Mouse (Mus musculus) MEL (cell line): ENCODE data around the gene Tbc1d5. TPM values are rescaled to one million over a fixed set of nuclear protein-coding genes. Genes with fewer than 3 reads are reported as not detected.
A peak's percentile ranks its signal among the peaks of the same experiment; 100 is the strongest.

Source experiments
- DNase-seq: peaks from one replicate; pipeline ENCODE4 v3.0.0; 2011; ENCODE audit warnings: low read depth, low spot score
- H3K27ac ChIP-seq: 2 replicates; pipeline ENCODE4 v1.5.1; 2012; ENCODE audit warnings: low read depth, mild to moderate bottlenecking, control low read depth, low read length, moderate library complexity; ENCODE audit not compliant: control insufficient read depth
- H3K27me3 ChIP-seq, 2 experiments: fragments of 150-350 bp in 1 of 2; sonication (generic) in 1 of 2; 2 replicates each; pipeline ENCODE4 v1.6.1; 2012; ENCODE audit warnings: low read length in 2 of 2, mild to moderate bottlenecking in 2 of 2, improper control_type of control experiment in 1 of 2, moderate library complexity in 1 of 2; ENCODE audit not compliant: insufficient read depth in 2 of 2, control insufficient read depth in 1 of 2
- H3K36me3 ChIP-seq, 2 experiments: 2 replicates each; pipeline ENCODE4 v1.6.1; 2012 to 2014; ENCODE audit warnings: low read length in 2 of 2, improper control_type of control experiment in 1 of 2, inconsistent platforms in 1 of 2, mild to moderate bottlenecking in 1 of 2; ENCODE audit not compliant: insufficient read depth in 2 of 2, control insufficient read depth in 1 of 2
- H3K4me1 ChIP-seq, 2 experiments: fragments of 150-350 bp in 1 of 2; sonication (generic) in 1 of 2; 2 replicates each; pipeline ENCODE4 v1.6.1; 2012; ENCODE audit warnings: low read length in 2 of 2, improper control_type of control experiment in 1 of 2, mild to moderate bottlenecking in 1 of 2; ENCODE audit not compliant: insufficient read depth in 2 of 2, control insufficient read depth in 1 of 2
- H3K4me3 ChIP-seq, 2 experiments: fragments of 150-350 bp in 1 of 2; sonication (generic) in 1 of 2; 2 replicates each; pipeline ENCODE4 v1.5.1; 2012; ENCODE audit warnings: low read depth in 2 of 2, low read length in 2 of 2, mild to moderate bottlenecking in 2 of 2, moderate library complexity in 2 of 2, control low read depth in 1 of 2, improper control_type of control experiment in 1 of 2; ENCODE audit not compliant: control insufficient read depth in 1 of 2, insufficient read depth in 1 of 2
- H3K79me2 ChIP-seq: 2 replicates; pipeline ENCODE4 v1.6.1; 2012; ENCODE audit warnings: mild to moderate bottlenecking, low read length, moderate library complexity; ENCODE audit not compliant: control insufficient read depth, poor library complexity, insufficient read depth
- H3K9ac ChIP-seq: 2 replicates; pipeline ENCODE4 v1.6.1; 2012; ENCODE audit warnings: low read depth, mild to moderate bottlenecking, control low read depth, low read length, moderate library complexity; ENCODE audit not compliant: control insufficient read depth, poor library complexity, severe bottlenecking
- H3K9me3 ChIP-seq: fragments of 150-350 bp; sonication (generic); replicated peaks from 2 replicates; pipeline ENCODE4 v1.6.1; 2012; ENCODE audit warnings: mild to moderate bottlenecking, low read length, improper control_type of control experiment, moderate library complexity; ENCODE audit not compliant: insufficient read depth
- CHD1 ChIP-seq: IDR thresholded peaks from 2 replicates; pipeline ENCODE4 v1.6.1; 2012; ENCODE audit warnings: low read depth, mild to moderate bottlenecking, inconsistent platforms, low read length, improper control_type of control experiment
- CHD2 ChIP-seq: IDR thresholded peaks from 2 replicates; pipeline ENCODE4 v1.6.1; 2011; ENCODE audit warnings: low read length, improper control_type of control experiment
- CTCF ChIP-seq, 3 experiments: IDR thresholded peaks in 2 of 3; conservative IDR thresholded peaks in 1 of 3; 2 replicates each; pipeline ENCODE4 v1.5.1; 2011 to 2012; ENCODE audit warnings: low read length in 3 of 3, low read depth in 2 of 3, mild to moderate bottlenecking in 2 of 3, improper control_type of control experiment in 1 of 3, inconsistent platforms in 1 of 3, mixed read lengths in 1 of 3, moderate library complexity in 1 of 3; ENCODE audit not compliant: control insufficient read depth in 1 of 3, insufficient read depth in 1 of 3, poor library complexity in 1 of 3, severe bottlenecking in 1 of 3
- E2F4 ChIP-seq: IDR thresholded peaks from 2 replicates; pipeline ENCODE4 v1.6.1; 2011; ENCODE audit warnings: low read depth, low read length, improper control_type of control experiment, borderline replicate concordance
- GATA1 ChIP-seq: IDR thresholded peaks from 2 replicates; pipeline ENCODE4 v1.6.1; 2011; ENCODE audit warnings: low read depth, low read length, improper control_type of control experiment
- HCFC1 ChIP-seq: IDR thresholded peaks from 2 replicates; pipeline ENCODE4 v1.6.1; 2012; ENCODE audit warnings: low read depth, mild to moderate bottlenecking, inconsistent platforms, low read length, improper control_type of control experiment, moderate library complexity
- KAT2A ChIP-seq: conservative IDR thresholded peaks from 2 replicates; pipeline ENCODE4 v1.6.1; 2012; ENCODE audit warnings: low read depth, low read length, improper control_type of control experiment, inconsistent platforms
- MAFK ChIP-seq: IDR thresholded peaks from 2 replicates; pipeline ENCODE4 v1.6.1; 2011; ENCODE audit warnings: low read depth, mild to moderate bottlenecking, low read length, improper control_type of control experiment, borderline replicate concordance
- MEF2A ChIP-seq: IDR thresholded peaks from 2 replicates; pipeline ENCODE4 v1.6.1; 2014; ENCODE audit warnings: low read depth, mild to moderate bottlenecking, inconsistent platforms, low read length, improper control_type of control experiment; ENCODE audit not compliant: poor library complexity, insufficient replicate concordance, severe bottlenecking; ENCODE audit errors: extremely low read depth
- MXI1 ChIP-seq: IDR thresholded peaks from 2 replicates; pipeline ENCODE4 v1.6.1; 2011; ENCODE audit warnings: mild to moderate bottlenecking, low read depth, low read length, improper control_type of control experiment
- MYB ChIP-seq: IDR thresholded peaks from 2 replicates; pipeline ENCODE4 v1.6.1; 2011; ENCODE audit warnings: mild to moderate bottlenecking, low read depth, low read length, improper control_type of control experiment
- NELFE ChIP-seq: IDR thresholded peaks from 2 replicates; pipeline ENCODE4 v1.6.1; 2011; ENCODE audit warnings: low read depth, low read length, improper control_type of control experiment
- NRF1 ChIP-seq: IDR thresholded peaks from 2 replicates; pipeline ENCODE4 v1.6.1; 2014; ENCODE audit warnings: low read depth, mild to moderate bottlenecking, inconsistent platforms, low read length, improper control_type of control experiment, moderate library complexity; ENCODE audit not compliant: poor library complexity, insufficient read depth, severe bottlenecking
- RCOR1 ChIP-seq: IDR thresholded peaks from 2 replicates; pipeline ENCODE4 v1.6.1; 2012; ENCODE audit warnings: low read depth, mild to moderate bottlenecking, inconsistent platforms, low read length, improper control_type of control experiment
- SMC3 ChIP-seq: IDR thresholded peaks from 2 replicates; pipeline ENCODE4 v1.6.1; 2011; ENCODE audit warnings: low read depth, low read length, improper control_type of control experiment
- TAL1 ChIP-seq: IDR thresholded peaks from 2 replicates; pipeline ENCODE4 v1.6.1; 2012; ENCODE audit warnings: mild to moderate bottlenecking, inconsistent platforms, low read length, moderate library complexity, mixed read lengths
- TBP ChIP-seq: IDR thresholded peaks from 2 replicates; pipeline ENCODE4 v1.8.0; 2011; ENCODE audit warnings: low read depth, low read length, improper control_type of control experiment
- USF1 ChIP-seq: IDR thresholded peaks from 2 replicates; pipeline ENCODE4 v1.6.1; 2014; ENCODE audit warnings: low read depth, mild to moderate bottlenecking, inconsistent platforms, low read length, improper control_type of control experiment, moderate library complexity
- ZC3H11A ChIP-seq: IDR thresholded peaks from 2 replicates; pipeline ENCODE4 v1.6.1; 2012; ENCODE audit warnings: low read depth, mild to moderate bottlenecking, inconsistent platforms, low read length, improper control_type of control experiment
- ZMIZ1 ChIP-seq: IDR thresholded peaks from 2 replicates; pipeline ENCODE4 v1.6.1; 2012; ENCODE audit warnings: low read depth, mild to moderate bottlenecking, inconsistent platforms, low read length, improper control_type of control experiment, moderate library complexity
- ZNF384 ChIP-seq: IDR thresholded peaks from 2 replicates; pipeline ENCODE4 v1.6.1; 2012; ENCODE audit warnings: low read depth, mild to moderate bottlenecking, inconsistent platforms, low read length, improper control_type of control experiment
- polyA plus RNA-seq, 2 experiments: library from polyadenylated mRNA; stranded (reverse) in 1 of 2; unstranded in 1 of 2; fragments of >175 nt in 1 of 2; fragments of >200 nt in 1 of 2; gene quantifications; 2 replicates each; pipeline versions ENCODE4 v1.2.1 to v1.2.4; 2012; ENCODE audit warnings: low replicate concordance in 2 of 2, low read depth in 1 of 2; ENCODE audit not compliant: insufficient read length in 2 of 2, insufficient read depth in 1 of 2, missing spikeins in 1 of 2
- total RNA-seq: library from RNA; depleted of rRNA; stranded (reverse); fragments of 300-350 nt; gene quantifications from 2 replicates; pipeline ENCODE4 v1.2.3, GENCODE M21; 2012

Tbc1d5 gene
- total and polyA plus RNA-seq, 3 experiments = 5.4 to 116 (median 8.2) TPM

- H3K4me1 ChIP-seq = no peaks in the 10 kb centered on the region
- no peaks in the 10 kb centered on the region for H3K79me2 ChIP-seq
- H3K27me3 ChIP-seq = no peaks in the 10 kb centered on the region
- no peak overlapping the region for H3K4me3 ChIP-seq
- no peak overlapping the region for H3K27ac ChIP-seq
- DNase-seq = no peak
- no peaks in the 10 kb centered on the region for H3K9me3 ChIP-seq
- no peak overlapping the region for H3K9ac ChIP-seq
- TF ChIP-seq ZC3H11A (no peak), MEF2A (no peak), NELFE (no peak), USF1 (no peak), ZMIZ1 (no peak), ZNF384 (no peak), MYB (no peak), TBP (no peak), CTCF (IDR thresholded peaks at IDR 0.05 in 2 of 3, conservative IDR thresholded peaks at IDR 0.05 in 1 of 3; ENCODE audit: control insufficient read depth in 1 of 3, insufficient read depth in 1 of 3, low read depth in 2 of 3, low read length in 3 of 3, poor library complexity in 1 of 3, severe bottlenecking in 1 of 3) (no peak), HCFC1 (no peak), GATA1 (no peak), NRF1 (no peak), MAFK (no peak), KAT2A (no peak)
- TF ChIP-seq, all 39 proteins: peak for 0
- H3K36me3 ChIP-seq = no peaks in the 10 kb centered on the region
Observed at GRCm38 (mm10) chr17:50813580-50813979, 365.6 kb downstream of the Tbc1d5 start.

- H3K4me1 ChIP-seq = no peaks in the 10 kb centered on the region
- H3K27ac ChIP-seq = no peak overlapping the region
- TF ChIP-seq RCOR1 (peak; percentile 91), CHD2 (no peak)
- no peak overlapping the region for H3K4me3 ChIP-seq
- H3K9ac ChIP-seq = no peak overlapping the region
- no peak for DNase-seq
- no peaks in the 10 kb centered on the region for H3K36me3 ChIP-seq
- no peaks in the 10 kb centered on the region for H3K79me2 ChIP-seq
- H3K27me3 ChIP-seq = no peaks in the 10 kb centered on the region
- no peaks in the 10 kb centered on the region for H3K9me3 ChIP-seq
Observed at GRCm38 (mm10) chr17:50805631-50806030, 373.5 kb downstream of the Tbc1d5 start.

- Histone ChIP-seq H3K4me3 (no peak overlapping the region), H3K9me3 (no peaks in the 10 kb centered on the region), H3K79me2 (no peaks in the 10 kb centered on the region), H3K27me3 (no peaks in the 10 kb centered on the region), H3K36me3 (no peaks in the 10 kb centered on the region), H3K9ac (no peak overlapping the region), H3K4me1 (no peaks in the 10 kb centered on the region), H3K27ac (no peak overlapping the region)
- no peak for TF ChIP-seq E2F4
- TF ChIP-seq TBP = no peak
- TF ChIP-seq SMC3 = no peak
- TF ChIP-seq TAL1 = no peak
- TF ChIP-seq MXI1 = no peak
- no peak for TF ChIP-seq CHD1
- no peak for TF ChIP-seq MYB
- no peak for DNase-seq
Observed at GRCm38 (mm10) chr17:50803234-50803633, 375.9 kb downstream of the Tbc1d5 start.
